Comparison of ENCODE assay signal across 8 mouse cellular contexts in the genomic region with DNA sequence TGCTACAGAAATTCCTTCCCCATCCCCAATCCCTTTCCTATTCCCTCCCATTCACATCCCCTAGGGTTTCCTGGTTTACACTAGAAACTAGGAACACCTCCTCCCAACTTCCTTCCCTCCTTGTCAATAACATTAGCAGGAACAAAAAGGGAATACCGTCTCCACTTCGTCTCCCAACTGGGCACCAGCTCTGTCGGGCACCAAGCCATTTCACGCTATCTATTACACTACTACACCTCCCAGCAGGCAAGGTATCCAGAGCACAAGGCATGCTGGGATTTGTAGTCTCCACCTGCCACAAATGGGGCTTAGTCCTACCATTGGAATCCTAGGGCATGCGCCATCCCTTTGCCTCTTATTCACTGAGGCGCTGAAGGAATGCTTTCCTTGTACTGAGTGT. TPM values are rescaled to one million over a fixed set of nuclear protein-coding genes. Genes with fewer than 3 reads are reported as not detected.
A peak's percentile ranks its signal among the peaks of the same experiment; 100 is the strongest.
DNase-seq lines count a peak whose midpoint lies in the region; ATAC-seq and TF ChIP-seq lines count a peak whose summit lies in the region.

No protein-coding gene starts in this region.

- H3K36me3 ChIP-seq in embryonic facial prominence, embryonic 14.5 days (ENCODE audit: control insufficient read depth, insufficient read depth, low read length): peaks cover 34% of the 10 kb centered on the region
- H3K36me3 ChIP-seq in heart, embryonic 13.5 days: peaks cover 77% of the 10 kb centered on the region
- peaks cover 6% of the 10 kb centered on the region; the same call in 1 of the 2 replicates for H3K36me3 ChIP-seq in kidney, postnatal 0 days (ENCODE audit: insufficient read depth, low read length)
- H3K36me3 ChIP-seq in stomach, postnatal 0 days (ENCODE audit: control insufficient read depth, insufficient read depth, low read length): peaks cover 11% of the 10 kb centered on the region

- peak; percentile 73 for ATAC-seq in embryonic facial prominence, embryonic 14.5 days (ENCODE audit: low read depth)
- ATAC-seq in heart, embryonic 13.5 days (ENCODE audit: extremely low read depth, insufficient number of reproducible peaks, low FRiP score, low TSS enrichment): peak; percentile 27; the same call in 1 of the 2 replicates
- no peak; the same call in 1 of the 2 replicates for ATAC-seq in kidney, postnatal 0 days (replicated peaks; ENCODE audit: low FRiP score, low read depth)
- peak; percentile 35 for ATAC-seq in stomach, postnatal 0 days (ENCODE audit: low FRiP score, low TSS enrichment)

- no peak for TF ChIP-seq CTCF in kidney, postnatal 0 days (IDR thresholded peaks at IDR 0.05; ENCODE audit: low read depth)
- TF ChIP-seq CTCF in stomach, postnatal 0 days (IDR thresholded peaks at IDR 0.05; ENCODE audit: low read depth): no peak

- H3K4me1 ChIP-seq in embryonic facial prominence, embryonic 14.5 days (ENCODE audit: control insufficient read depth, insufficient read depth, low read length): peaks cover 32% of the 10 kb centered on the region
- H3K4me1 ChIP-seq in heart, embryonic 13.5 days: peaks cover 83% of the 10 kb centered on the region
- peaks cover 26% of the 10 kb centered on the region; the same call in 1 of the 2 replicates for H3K4me1 ChIP-seq in kidney, postnatal 0 days (replicated peaks; ENCODE audit: insufficient read depth, low read length)
- peaks cover 18% of the 10 kb centered on the region for H3K4me1 ChIP-seq in stomach, postnatal 0 days (replicated peaks; ENCODE audit: control insufficient read depth, insufficient read depth)

- WGBS in embryonic facial prominence, embryonic 14.5 days: 7% methylated on average over 6 of the region's 6 CpGs
- 10% methylated on average over 6 of the region's 6 CpGs for WGBS in heart, embryonic 13.5 days
- 15% methylated on average over 6 of the region's 6 CpGs for WGBS in kidney, postnatal 0 days
- WGBS in stomach, postnatal 0 days: 12% methylated on average over 6 of the region's 6 CpGs

- H3K9ac ChIP-seq in embryonic facial prominence, embryonic 14.5 days (ENCODE audit: low read depth, low read length): no peak overlapping the region
- H3K9ac ChIP-seq in heart, embryonic 13.5 days: peak overlapping the region; percentile 60
- H3K9ac ChIP-seq in kidney, postnatal 0 days (ENCODE audit: low read depth, low read length): no peak overlapping the region
- H3K9ac ChIP-seq in stomach, postnatal 0 days (ENCODE audit: low read length): no peak overlapping the region

- TF ChIP-seq EP300 in stomach, postnatal 0 days (optimal IDR thresholded peaks at IDR 0.05): no peak

- H3K27ac ChIP-seq in embryonic facial prominence, embryonic 14.5 days (replicated peaks; ENCODE audit: low read depth, low read length): no peak overlapping the region
- H3K27ac ChIP-seq in heart, embryonic 13.5 days (replicated peaks): peak overlapping the region; percentile 81
- no peak overlapping the region for H3K27ac ChIP-seq in kidney, postnatal 0 days
- peak overlapping the region; percentile 26 for H3K27ac ChIP-seq in stomach, postnatal 0 days (replicated peaks)

- peaks cover 21% of the 10 kb centered on the region for H3K27me3 ChIP-seq in embryonic facial prominence, embryonic 14.5 days (replicated peaks; ENCODE audit: control insufficient read depth, insufficient read depth, low read length)
- H3K27me3 ChIP-seq in heart, embryonic 13.5 days (replicated peaks): 0 out of 2 replicates have a peak, but pooled peaks cover 9% of the 10 kb centered on the region
- peaks cover 10% of the 10 kb centered on the region for H3K27me3 ChIP-seq in kidney, postnatal 0 days (ENCODE audit: insufficient read depth, low read length)
- no peaks in the 10 kb centered on the region for H3K27me3 ChIP-seq in stomach, postnatal 0 days (ENCODE audit: control insufficient read depth, insufficient read depth, low read length)

- no peak overlapping the region for H3K4me3 ChIP-seq in embryonic facial prominence, embryonic 14.5 days (ENCODE audit: low read depth, low read length)
- no peak overlapping the region for H3K4me3 ChIP-seq in heart, embryonic 13.5 days
- H3K4me3 ChIP-seq in kidney, postnatal 0 days (replicated peaks; ENCODE audit: low read depth, low read length): no peak overlapping the region
- H3K4me3 ChIP-seq in stomach, postnatal 0 days (ENCODE audit: low read depth, low read length): no peak overlapping the region

- DNase-seq in adrenal gland, adult 2 months: peak; percentile 82
- no peak for DNase-seq in adrenal gland, postnatal 4 days (ENCODE audit: low spot score in 2 of 2)
- DNase-seq in ZHBTc4 (ENCODE audit: low read depth, low spot score): peak; percentile 84
- peak; percentile 79 for DNase-seq in embryonic facial prominence, embryonic 14.5 days (ENCODE audit: low spot score)
- peak; percentile 65 for DNase-seq in kidney, postnatal 0 days (ENCODE audit: low spot score)
- peak; percentile 81 for DNase-seq in lung, postnatal 14 days
- peak; percentile 68 for DNase-seq in stomach, postnatal 0 days (ENCODE audit: low spot score)

- H3K9me3 ChIP-seq in embryonic facial prominence, embryonic 14.5 days (ENCODE audit: control insufficient read depth, low read length): no peaks in the 10 kb centered on the region
- H3K9me3 ChIP-seq in heart, embryonic 13.5 days: no peaks in the 10 kb centered on the region
- H3K9me3 ChIP-seq in kidney, postnatal 0 days (replicated peaks; ENCODE audit: low read length): no peaks in the 10 kb centered on the region
- no peaks in the 10 kb centered on the region for H3K9me3 ChIP-seq in stomach, postnatal 0 days (ENCODE audit: control insufficient read depth, low read length)

- H3K4me2 ChIP-seq in embryonic facial prominence, embryonic 14.5 days (ENCODE audit: low read depth, low read length): no peak overlapping the region
- peak overlapping the region; percentile 53 for H3K4me2 ChIP-seq in heart, embryonic 13.5 days
- no peak overlapping the region for H3K4me2 ChIP-seq in kidney, postnatal 0 days (ENCODE audit: low read length)
- no peak overlapping the region for H3K4me2 ChIP-seq in stomach, postnatal 0 days (replicated peaks; ENCODE audit: low read depth)

RNA-seq across cellular contexts. Expression of a gene that starts 10.1 kb away (rescaled TPM):
- total RNA-seq in adrenal gland, adult 2 months (2021): 100 to 1,000 TPM; 236 to 425 TPM
- polyA plus RNA-seq in adrenal gland, adult 2 months (2012; rRNA removed): 193 and 219 TPM in 2 replicates
- 100 to 1,000 TPM; 294 to 319 TPM for total RNA-seq in adrenal gland, postnatal 4 days (2021)
- 145 and 160 TPM in 2 replicates for polyA plus RNA-seq in embryonic facial prominence, embryonic 14.5 days (2014; fragmentation: Nextera tagmentation; extraction: Ambion mirVana)
- polyA plus RNA-seq in heart, embryonic 13.5 days (2015; fragmentation: Nextera tagmentation; extraction: Ambion mirVana): 348 and 370 TPM in 2 replicates
- polyA plus RNA-seq in kidney, postnatal 0 days (2015; fragmentation: Nextera tagmentation; extraction: Ambion mirVana): 143 and 156 TPM in 2 replicates
- 313 and 331 TPM in 2 replicates for polyA plus RNA-seq in stomach, postnatal 0 days (2015; fragmentation: Nextera tagmentation; extraction: Ambion mirVana)

RNA-seq across cellular contexts. Expression of a gene that starts 21.2 kb away (rescaled TPM):
- 10 to 100 TPM; 76.6 to 79.4 TPM for total RNA-seq in adrenal gland, adult 2 months (2021)
- polyA plus RNA-seq in adrenal gland, adult 2 months (2012; rRNA removed): 45.4 and 54.9 TPM in 2 replicates
- 10 to 100 TPM; 72.8 to 74.9 TPM for total RNA-seq in adrenal gland, postnatal 4 days (2021)
- polyA plus RNA-seq in embryonic facial prominence, embryonic 14.5 days (2014; fragmentation: Nextera tagmentation; extraction: Ambion mirVana): 71.4 and 82.9 TPM in 2 replicates
- polyA plus RNA-seq in heart, embryonic 13.5 days (2015; fragmentation: Nextera tagmentation; extraction: Ambion mirVana): 41.8 and 42.9 TPM in 2 replicates
- polyA plus RNA-seq in kidney, postnatal 0 days (2015; fragmentation: Nextera tagmentation; extraction: Ambion mirVana): 48.0 and 51.8 TPM in 2 replicates
- 47.7 and 55.1 TPM in 2 replicates for polyA plus RNA-seq in stomach, postnatal 0 days (2015; fragmentation: Nextera tagmentation; extraction: Ambion mirVana)

RNA-seq across cellular contexts. Expression of a gene that starts 48.7 kb away (rescaled TPM):
- total RNA-seq in adrenal gland, adult 2 months (2021): 100 to 1,000 TPM; 116 to 159 TPM
- 77.9 and 98.0 TPM in 2 replicates for polyA plus RNA-seq in adrenal gland, adult 2 months (2012; rRNA removed)
- total RNA-seq in adrenal gland, postnatal 4 days (2021): 100 to 1,000 TPM; 103 to 106 TPM
- 35.0 and 37.9 TPM in 2 replicates for polyA plus RNA-seq in embryonic facial prominence, embryonic 14.5 days (2014; fragmentation: Nextera tagmentation; extraction: Ambion mirVana)
- polyA plus RNA-seq in heart, embryonic 13.5 days (2015; fragmentation: Nextera tagmentation; extraction: Ambion mirVana): 54.9 and 58.1 TPM in 2 replicates
- 33.8 and 35.1 TPM in 2 replicates for polyA plus RNA-seq in kidney, postnatal 0 days (2015; fragmentation: Nextera tagmentation; extraction: Ambion mirVana)
- 44.8 and 45.5 TPM in 2 replicates for polyA plus RNA-seq in stomach, postnatal 0 days (2015; fragmentation: Nextera tagmentation; extraction: Ambion mirVana)

Comparison
In these comparisons a context has a peak if more than half of its experiments do, and no peak if none do; other contexts are left out.
1. DNase-seq: peak in adrenal gland, adult 2 months (single experiment), ZHBTc4 (single experiment), embryonic facial prominence, embryonic 14.5 days (single experiment), kidney, postnatal 0 days (single experiment), lung, postnatal 14 days (single experiment) and stomach, postnatal 0 days (single experiment); none in adrenal gland, postnatal 4 days (0 of 2).
2. H3K27ac ChIP-seq: peak in heart, embryonic 13.5 days (single experiment) and stomach, postnatal 0 days (single experiment); none in embryonic facial prominence, embryonic 14.5 days (single experiment) and kidney, postnatal 0 days (single experiment).